Mouse (Mus musculus) thymus, postnatal 36 days (tissue): Measurements from ENCODE around the gene Olfr516.
"Not testable (repeated sequence)": the region's sequence is repeated elsewhere in the genome, so short reads cannot be mapped to it uniquely, and the experiment has no call there.

Source experiments
- DNase-seq, 2 experiments: peaks; one replicate each; pipeline ENCODE4 v3.0.0; 2022; ENCODE audit warnings: mixed read lengths in 2 of 2

The Olfr516 gene

GRCm38 (mm10) chr7:108850429-108850828, at the start of gene Olfr516:
Gene Olfr516 (minus strand): TSS chr7:108850529.
- no peak for DNase-seq

GRCm38 (mm10) chr7:108894320-108894719, 44.0 kb upstream of the Olfr516 start, which contains the start of gene Olfr519:
Gene Olfr519 (minus strand): TSS chr7:108894420.
- no peak for DNase-seq

GRCm38 (mm10) chr7:108884906-108885305, 34.6 kb upstream of the Olfr516 start, which contains the start of gene Olfr518:
Gene Olfr518 (minus strand): TSS chr7:108885006.
- DNase-seq: no peak

DNA sequence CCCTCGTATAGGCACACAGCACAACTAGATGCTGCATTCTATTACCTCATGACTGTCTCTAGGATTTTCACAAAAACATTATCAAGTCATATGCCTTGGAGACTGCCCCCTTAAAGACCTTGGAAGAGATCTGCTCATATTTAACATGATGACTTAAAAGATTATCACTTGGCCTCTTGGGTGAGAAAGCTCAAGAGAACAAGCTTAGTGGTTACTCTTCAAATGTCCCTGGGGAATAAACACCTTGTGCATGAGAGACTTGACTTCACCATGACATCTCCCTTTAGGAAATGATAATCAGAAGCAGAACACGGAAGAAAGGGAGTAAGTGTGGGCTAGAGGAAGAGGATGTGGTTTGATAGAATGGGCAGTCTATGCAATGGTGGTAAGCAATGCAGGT, 21.9 kb upstream of the Olfr516 start, which contains the start of gene Olfr517:
TSS of gene Olfr517 (minus strand) at position 101 of the 400 bp plus-strand sequence.
- no peak for DNase-seq

DNA sequence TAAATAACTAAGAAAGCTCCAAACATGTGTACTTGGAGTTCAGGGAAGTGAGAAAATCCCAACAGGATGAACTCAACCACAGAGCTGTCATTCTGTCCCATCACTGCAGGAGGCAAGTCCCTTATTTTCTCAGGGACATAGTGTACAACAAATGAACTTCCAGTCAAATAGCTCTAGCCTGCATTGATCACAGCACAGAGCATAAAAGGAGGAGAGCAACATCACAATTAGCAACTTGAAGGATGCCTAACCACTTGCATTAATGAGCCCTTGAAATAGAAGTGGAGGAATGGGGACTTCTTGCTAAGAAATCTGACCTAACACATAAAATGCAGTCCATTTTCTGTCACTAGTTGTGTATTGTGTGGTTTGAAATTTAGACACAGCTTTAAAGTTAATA, 24.4 kb downstream of the Olfr516 start, which contains the start of gene Olfr514:
TSS of gene Olfr514 (minus strand) at position 101 of the 400 bp plus-strand sequence.
- DNase-seq: no peak

DNA sequence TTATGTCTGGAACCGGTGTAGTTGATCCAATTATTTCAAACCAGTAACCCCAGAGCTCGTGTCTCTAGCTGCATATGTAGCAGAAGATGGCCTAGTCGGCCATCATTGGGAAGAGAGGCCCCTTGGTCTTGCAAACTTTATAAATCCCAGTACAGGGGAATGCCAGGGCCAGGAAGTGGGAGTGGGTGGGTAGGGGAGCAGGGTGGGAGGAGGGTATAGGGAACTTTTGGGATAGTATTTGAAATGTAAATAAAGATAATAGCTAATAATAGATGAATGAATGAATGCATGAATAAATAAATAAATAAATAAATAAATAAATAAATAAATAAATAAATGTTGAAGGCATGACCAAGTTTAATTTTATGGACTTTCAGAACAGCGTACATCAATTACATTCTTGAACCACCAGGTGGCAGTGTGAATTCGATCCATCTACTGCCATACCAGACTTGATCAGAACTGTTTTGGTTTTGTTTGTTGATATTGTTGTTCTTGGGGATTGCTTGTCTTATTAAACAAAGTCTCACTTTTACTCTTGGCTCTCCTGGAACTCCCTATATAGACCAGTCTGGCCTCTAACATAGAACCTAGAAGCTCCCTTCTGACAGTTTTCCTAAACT, 35.6 kb downstream of the Olfr516 start:
- DNase-seq: not testable (repeated sequence)

DNA sequence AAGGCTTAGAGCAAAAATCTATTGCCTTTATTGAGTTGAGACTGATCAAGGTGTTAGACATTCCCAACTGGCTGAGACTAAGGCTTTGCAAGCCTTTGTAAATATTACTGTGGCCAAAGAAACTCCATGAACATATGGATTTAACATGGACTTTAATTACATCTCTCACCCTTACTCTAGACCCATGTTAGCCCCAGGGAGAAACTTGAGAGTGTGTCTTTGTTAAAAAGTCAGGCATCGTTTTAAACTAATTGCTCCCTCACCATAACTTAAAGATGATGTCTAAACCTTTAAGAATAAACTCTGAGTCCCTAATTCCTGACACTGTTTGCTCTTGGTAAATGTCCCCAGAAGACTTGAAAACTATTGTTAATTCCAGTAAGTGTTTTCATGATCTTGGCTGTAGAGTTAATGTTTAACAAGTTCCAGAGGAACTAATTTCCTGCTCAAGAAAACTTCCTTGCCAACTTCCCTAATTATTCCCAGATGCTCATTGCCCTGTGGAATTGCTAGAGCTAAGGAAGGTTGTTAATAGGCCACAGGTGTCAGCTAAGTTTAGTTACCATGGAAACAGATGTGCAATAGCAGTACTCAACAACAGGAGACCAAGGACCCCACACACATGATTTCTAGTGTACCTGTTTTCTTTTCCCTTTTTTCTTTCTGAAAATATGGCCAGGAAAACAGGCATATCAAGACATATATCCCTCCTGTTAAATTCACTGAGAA, 53.0 kb downstream of the Olfr516 start:
- no peak for DNase-seq
